Mouse (Mus musculus) heart, embryonic 14.5 days (tissue): ENCODE results near the gene Fgfr2. TPM values are rescaled to one million over a fixed set of nuclear protein-coding genes. Genes with fewer than 3 reads are reported as not detected.
A peak's percentile ranks its signal among the peaks of the same experiment; 100 is the strongest.

Experiments used
- ATAC-seq: fragments of 200-750 bp; cut with Nextera tagmentation; 2 replicates; pipeline ENCODE4 v1.8.0; 2017; ENCODE audit warnings: low read depth, moderate TSS enrichment; ENCODE audit not compliant: insufficient number of reproducible peaks, insufficient read depth, low FRiP score
- H3K27ac ChIP-seq, 2 experiments: fragments of 200-500 bp in 1 of 2; fragments of 300-500 bp in 1 of 2; sonication (generic) in 1 of 2; replicated peaks in 1 of 2; 2 replicates each; pipeline ENCODE4 v1.5.1; 2012 to 2014; ENCODE audit warnings: low read depth in 2 of 2, low read length in 2 of 2, control low read depth in 1 of 2, mild to moderate bottlenecking in 1 of 2, mixed read lengths in 1 of 2; ENCODE audit not compliant: control insufficient read depth in 1 of 2, insufficient read depth in 1 of 2
- H3K27me3 ChIP-seq: fragments of 300-500 bp; sonication (generic); 2 replicates; pipeline ENCODE4 v1.6.1; 2014; ENCODE audit warnings: mild to moderate bottlenecking, low read length, control low read depth; ENCODE audit not compliant: control insufficient read depth, insufficient read depth
- H3K36me3 ChIP-seq: fragments of 300-500 bp; sonication (generic); 2 replicates; pipeline ENCODE4 v1.6.1; 2014; ENCODE audit warnings: mild to moderate bottlenecking, control low read depth, low read length, mixed read lengths; ENCODE audit not compliant: control insufficient read depth, insufficient read depth
- H3K4me1 ChIP-seq, 2 experiments: fragments of 200-500 bp in 1 of 2; fragments of 300-500 bp in 1 of 2; sonication (generic) in 1 of 2; 2 replicates each; pipeline ENCODE4 v1.6.1; 2012 to 2014; ENCODE audit warnings: low read length in 2 of 2, control low read depth in 1 of 2, mixed read lengths in 1 of 2; ENCODE audit not compliant: control insufficient read depth in 2 of 2, insufficient read depth in 2 of 2
- H3K4me2 ChIP-seq: fragments of 300-500 bp; sonication (generic); 2 replicates; pipeline ENCODE4 v1.6.1; 2014; ENCODE audit warnings: mild to moderate bottlenecking, low read length
- H3K4me3 ChIP-seq, 2 experiments: fragments of 200-500 bp in 1 of 2; fragments of 300-500 bp in 1 of 2; sonication (generic) in 1 of 2; 2 replicates each; pipeline ENCODE4 v1.5.1; 2012 to 2014; ENCODE audit warnings: low read length in 2 of 2, mild to moderate bottlenecking in 2 of 2, control low read depth in 1 of 2, low read depth in 1 of 2, moderate library complexity in 1 of 2; ENCODE audit not compliant: control insufficient read depth in 1 of 2, insufficient read depth in 1 of 2
- H3K9ac ChIP-seq: fragments of 300-500 bp; sonication (generic); 2 replicates; pipeline ENCODE4 v1.6.1; 2014; ENCODE audit warnings: mild to moderate bottlenecking, low read length
- H3K9me3 ChIP-seq: fragments of 300-500 bp; sonication (generic); 2 replicates; pipeline ENCODE4 v1.6.1; 2016; ENCODE audit warnings: low read length, control low read depth; ENCODE audit not compliant: control insufficient read depth
- WGBS: fragments of 180-500 bp; shearing (Covaris S2); extraction: QIAGEN DNeasy Blood & Tissue Kit; methylation state at CpG from one replicate; pipeline ENCODE4 v1.1.7; 2014; 5-methylcytosine and 5-hydroxymethylcytosine counted together
- polyA plus RNA-seq: library from polyadenylated mRNA; unstranded; fragments of >200 nt; fragmentation: Nextera tagmentation; extraction: Ambion mirVana; gene quantifications from 2 replicates; pipeline ENCODE4 v1.2.1, GENCODE M21; 2014

The Fgfr2 gene
- polyA plus RNA-seq, 1 experiment from 2014 or later, result 22.4 TPM

GRCm38 (mm10) chr7:132799119-132800016 is 323.8 kb downstream of the Fgfr2 start:
- Histone ChIP-seq H3K36me3 (0 out of 2 replicates have a peak, but pooled peaks cover 4% of the 10 kb centered on the region), H3K27me3 (no peaks in the 10 kb centered on the region), H3K4me2 (no peak overlapping the region), H3K4me1 (peaks cover 38 to 50% of the 10 kb centered on the region in 2 experiments), H3K27ac (peak overlapping the region; percentile 35 to 82), H3K4me3 (no peak overlapping the region), H3K9me3 (no peaks in the 10 kb centered on the region), H3K9ac (peak overlapping the region; percentile 11; the same call in 1 of the 2 replicates)
- ATAC-seq, result 0 out of 2 replicates have a peak, but pooled peaks have one; percentile 40
- WGBS, result 70% methylated on average over 5 of the region's 5 CpGs

GRCm38 (mm10) chr7:132795141-132795540 is 328.0 kb downstream of the Fgfr2 start:
- H3K27me3 ChIP-seq, result no peaks in the 10 kb centered on the region
- H3K36me3 ChIP-seq, result 0 out of 2 replicates have a peak, but pooled peaks cover 4% of the 10 kb centered on the region
- no peak overlapping the region for H3K4me3 ChIP-seq
- WGBS, result 91% methylated on average over 5 of the region's 5 CpGs
- no peaks in the 10 kb centered on the region for H3K9me3 ChIP-seq
- no peak for ATAC-seq
- no peak overlapping the region for H3K27ac ChIP-seq
- no peak overlapping the region for H3K9ac ChIP-seq
- no peak overlapping the region for H3K4me2 ChIP-seq
- H3K4me1 ChIP-seq, result peaks cover 17 to 33% of the 10 kb centered on the region in 2 experiments

- H3K36me3 ChIP-seq, result 0 out of 2 replicates have a peak, but pooled peaks cover 4% of the 10 kb centered on the region
- H3K9me3 ChIP-seq, result no peaks in the 10 kb centered on the region
- H3K4me3 ChIP-seq, result no peak overlapping the region
- H3K4me2 ChIP-seq, result no peak overlapping the region
- H3K9ac ChIP-seq, result no peak overlapping the region
- H3K27ac ChIP-seq, result no peak overlapping the region
- ATAC-seq, result no peak
- 65% methylated on average over 6 of the region's 6 CpGs for WGBS
- peaks cover 9 to 26% of the 10 kb centered on the region in 2 experiments for H3K4me1 ChIP-seq
- no peaks in the 10 kb centered on the region for H3K27me3 ChIP-seq
Observed at GRCm38 (mm10) chr7:132793467-132793866, 329.7 kb downstream of the Fgfr2 start.

DNA sequence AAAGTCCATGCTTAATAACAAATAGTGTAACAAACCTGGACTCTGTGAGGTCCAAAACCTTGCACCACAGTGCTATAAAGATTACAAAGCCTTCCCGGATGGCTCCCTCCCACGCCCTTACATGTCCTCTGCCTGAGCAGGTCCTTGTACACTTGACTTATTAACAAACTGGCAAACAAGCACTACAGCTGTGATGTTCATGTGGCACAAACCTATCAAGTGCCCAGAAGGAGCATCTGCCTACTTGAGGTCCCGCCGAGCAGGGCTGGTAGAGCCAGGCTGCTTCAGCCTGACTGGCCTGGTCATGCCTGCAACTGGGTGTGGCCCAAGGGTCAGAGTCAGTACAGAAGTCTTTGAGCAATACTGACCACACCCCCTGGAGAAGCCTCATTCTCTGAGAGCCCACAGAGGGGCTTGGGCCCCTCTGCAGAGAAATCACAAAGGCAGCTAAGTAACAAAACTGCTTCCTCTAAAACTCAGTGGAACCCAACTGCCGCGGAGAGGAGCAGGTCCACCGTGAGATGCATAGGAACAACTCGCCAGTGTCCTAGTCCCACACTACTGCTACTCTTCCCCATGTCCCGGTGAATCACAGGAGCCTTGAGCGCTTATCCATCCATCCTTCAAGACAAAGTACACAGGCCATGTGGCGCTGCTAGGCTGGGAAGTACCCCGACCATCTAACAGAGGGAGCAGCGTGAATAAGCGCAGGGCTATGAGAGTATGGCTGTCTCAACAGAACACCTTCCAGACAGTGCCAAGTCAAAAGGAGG is 332.5 kb downstream of the Fgfr2 start:
- Histone ChIP-seq H3K36me3 (no peaks in the 10 kb centered on the region), H3K9me3 (no peaks in the 10 kb centered on the region), H3K27ac (no peak overlapping the region), H3K4me3 (no peak overlapping the region), H3K9ac (no peak overlapping the region), H3K27me3 (no peaks in the 10 kb centered on the region), H3K4me2 (no peak overlapping the region), H3K4me1 (peaks cover 27 to 52% of the 10 kb centered on the region in 2 experiments)
- ATAC-seq, result no peak
- 89% methylated on average over 14 of the region's 14 CpGs for WGBS

DNA sequence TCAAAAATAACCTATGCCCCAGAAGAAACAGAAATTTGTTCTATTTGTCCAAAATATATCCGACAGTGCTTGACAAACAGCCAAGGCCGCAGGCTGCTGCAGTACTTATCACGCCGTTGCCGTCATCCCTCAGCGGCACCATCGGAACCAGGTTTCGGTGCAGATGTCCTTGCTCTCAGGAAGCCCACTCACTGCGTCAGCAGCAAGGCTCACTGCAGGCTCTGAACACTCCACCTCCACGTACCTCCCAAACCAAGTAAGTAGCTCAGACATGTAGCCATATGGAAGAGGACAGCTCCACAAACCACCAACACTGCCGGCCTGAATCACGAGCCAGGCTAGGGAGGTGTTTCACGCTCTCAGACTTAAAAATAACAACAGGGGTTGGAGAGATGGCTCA is 334.3 kb downstream of the Fgfr2 start:
- no peak overlapping the region for H3K4me2 ChIP-seq

GRCm38 (mm10) chr7:132787496-132788190 is 335.5 kb downstream of the Fgfr2 start:
- no peak overlapping the region for H3K9ac ChIP-seq
- H3K27ac ChIP-seq, result peak overlapping the region in 1 of 2 experiments; percentile 73; a peak in 2 of 4 replicates
- H3K4me2 ChIP-seq, result no peak overlapping the region
- no peaks in the 10 kb centered on the region for H3K36me3 ChIP-seq
- no peaks in the 10 kb centered on the region for H3K27me3 ChIP-seq
- no peaks in the 10 kb centered on the region for H3K9me3 ChIP-seq
- WGBS, result 61% methylated on average over 4 of the region's 4 CpGs
- no peak for ATAC-seq
- no peak overlapping the region for H3K4me3 ChIP-seq
- peaks cover 28 to 53% of the 10 kb centered on the region in 2 experiments for H3K4me1 ChIP-seq

More for the DNA sequence above, 334.3 kb downstream of the Fgfr2 start:
- Histone ChIP-seq H3K4me1 (peaks cover 35 to 58% of the 10 kb centered on the region in 2 experiments), H3K36me3 (no peaks in the 10 kb centered on the region), H3K9ac (no peak overlapping the region), H3K9me3 (no peaks in the 10 kb centered on the region), H3K27ac (no peak overlapping the region), H3K27me3 (no peaks in the 10 kb centered on the region), H3K4me3 (no peak overlapping the region)
- WGBS, result 83% methylated on average over 13 of the region's 13 CpGs
- no peak for ATAC-seq

GRCm38 (mm10) chr7:132787022-132787421 is 336.1 kb downstream of the Fgfr2 start:
- H3K9me3 ChIP-seq, result no peaks in the 10 kb centered on the region
- H3K4me1 ChIP-seq, result peaks cover 29 to 55% of the 10 kb centered on the region in 2 experiments
- peak overlapping the region; percentile 73; a peak in 3 of 4 replicates for H3K27ac ChIP-seq
- WGBS, result 73% methylated on average over 4 of the region's 4 CpGs
- no peak overlapping the region for H3K4me3 ChIP-seq
- no peaks in the 10 kb centered on the region for H3K27me3 ChIP-seq
- no peaks in the 10 kb centered on the region for H3K36me3 ChIP-seq
- no peak overlapping the region for H3K4me2 ChIP-seq
- no peak overlapping the region for H3K9ac ChIP-seq
- no peak for ATAC-seq
